Mouse (Mus musculus) MEL (cell line): ENCODE results near the gene Fkbp4. TPM values are rescaled to one million over a fixed set of nuclear protein-coding genes. Genes with fewer than 3 reads are reported as not detected.

ENCODE experiments used
- DNase-seq: peaks from one replicate; pipeline ENCODE4 v3.0.0; 2011; ENCODE audit warnings: low read depth, low spot score
- H3K27ac ChIP-seq: 2 replicates; pipeline ENCODE4 v1.5.1; 2012; ENCODE audit warnings: low read depth, mild to moderate bottlenecking, control low read depth, low read length, moderate library complexity; ENCODE audit not compliant: control insufficient read depth
- H3K27me3 ChIP-seq, 2 experiments: fragments of 150-350 bp in 1 of 2; sonication (generic) in 1 of 2; 2 replicates each; pipeline ENCODE4 v1.6.1; 2012; ENCODE audit warnings: low read length in 2 of 2, mild to moderate bottlenecking in 2 of 2, improper control_type of control experiment in 1 of 2, moderate library complexity in 1 of 2; ENCODE audit not compliant: insufficient read depth in 2 of 2, control insufficient read depth in 1 of 2
- H3K36me3 ChIP-seq, 2 experiments: 2 replicates each; pipeline ENCODE4 v1.6.1; 2012 to 2014; ENCODE audit warnings: low read length in 2 of 2, improper control_type of control experiment in 1 of 2, inconsistent platforms in 1 of 2, mild to moderate bottlenecking in 1 of 2; ENCODE audit not compliant: insufficient read depth in 2 of 2, control insufficient read depth in 1 of 2
- H3K4me1 ChIP-seq, 2 experiments: fragments of 150-350 bp in 1 of 2; sonication (generic) in 1 of 2; 2 replicates each; pipeline ENCODE4 v1.6.1; 2012; ENCODE audit warnings: low read length in 2 of 2, improper control_type of control experiment in 1 of 2, mild to moderate bottlenecking in 1 of 2; ENCODE audit not compliant: insufficient read depth in 2 of 2, control insufficient read depth in 1 of 2
- H3K4me3 ChIP-seq, 2 experiments: fragments of 150-350 bp in 1 of 2; sonication (generic) in 1 of 2; 2 replicates each; pipeline ENCODE4 v1.5.1; 2012; ENCODE audit warnings: low read depth in 2 of 2, low read length in 2 of 2, mild to moderate bottlenecking in 2 of 2, moderate library complexity in 2 of 2, control low read depth in 1 of 2, improper control_type of control experiment in 1 of 2; ENCODE audit not compliant: control insufficient read depth in 1 of 2, insufficient read depth in 1 of 2
- H3K79me2 ChIP-seq: 2 replicates; pipeline ENCODE4 v1.6.1; 2012; ENCODE audit warnings: mild to moderate bottlenecking, low read length, moderate library complexity; ENCODE audit not compliant: control insufficient read depth, poor library complexity, insufficient read depth
- H3K9ac ChIP-seq: 2 replicates; pipeline ENCODE4 v1.6.1; 2012; ENCODE audit warnings: low read depth, mild to moderate bottlenecking, control low read depth, low read length, moderate library complexity; ENCODE audit not compliant: control insufficient read depth, poor library complexity, severe bottlenecking
- H3K9me3 ChIP-seq: fragments of 150-350 bp; sonication (generic); replicated peaks from 2 replicates; pipeline ENCODE4 v1.6.1; 2012; ENCODE audit warnings: mild to moderate bottlenecking, low read length, improper control_type of control experiment, moderate library complexity; ENCODE audit not compliant: insufficient read depth
- CHD1 ChIP-seq: IDR thresholded peaks from 2 replicates; pipeline ENCODE4 v1.6.1; 2012; ENCODE audit warnings: low read depth, mild to moderate bottlenecking, inconsistent platforms, low read length, improper control_type of control experiment
- CTCF ChIP-seq, 3 experiments: IDR thresholded peaks in 2 of 3; conservative IDR thresholded peaks in 1 of 3; 2 replicates each; pipeline ENCODE4 v1.5.1; 2011 to 2012; ENCODE audit warnings: low read length in 3 of 3, low read depth in 2 of 3, mild to moderate bottlenecking in 2 of 3, improper control_type of control experiment in 1 of 3, inconsistent platforms in 1 of 3, mixed read lengths in 1 of 3, moderate library complexity in 1 of 3; ENCODE audit not compliant: control insufficient read depth in 1 of 3, insufficient read depth in 1 of 3, poor library complexity in 1 of 3, severe bottlenecking in 1 of 3
- E2F4 ChIP-seq: IDR thresholded peaks from 2 replicates; pipeline ENCODE4 v1.6.1; 2011; ENCODE audit warnings: low read depth, low read length, improper control_type of control experiment, borderline replicate concordance
- EP300 ChIP-seq, 2 experiments: IDR thresholded peaks; 2 replicates each; pipeline ENCODE4 v1.6.1; 2011; ENCODE audit warnings: improper control_type of control experiment in 2 of 2, low read length in 2 of 2, low read depth in 1 of 2, mild to moderate bottlenecking in 1 of 2
- GATA1 ChIP-seq: IDR thresholded peaks from 2 replicates; pipeline ENCODE4 v1.6.1; 2011; ENCODE audit warnings: low read depth, low read length, improper control_type of control experiment
- KAT2A ChIP-seq: conservative IDR thresholded peaks from 2 replicates; pipeline ENCODE4 v1.6.1; 2012; ENCODE audit warnings: low read depth, low read length, improper control_type of control experiment, inconsistent platforms
- MAFK ChIP-seq: IDR thresholded peaks from 2 replicates; pipeline ENCODE4 v1.6.1; 2011; ENCODE audit warnings: low read depth, mild to moderate bottlenecking, low read length, improper control_type of control experiment, borderline replicate concordance
- MYB ChIP-seq: IDR thresholded peaks from 2 replicates; pipeline ENCODE4 v1.6.1; 2011; ENCODE audit warnings: mild to moderate bottlenecking, low read depth, low read length, improper control_type of control experiment
- NELFE ChIP-seq: IDR thresholded peaks from 2 replicates; pipeline ENCODE4 v1.6.1; 2011; ENCODE audit warnings: low read depth, low read length, improper control_type of control experiment
- POLR2A ChIP-seq, 2 experiments: IDR thresholded peaks; 2 replicates each; pipeline ENCODE4 v1.6.1; 2011 to 2012; ENCODE audit warnings: low read length in 2 of 2, mild to moderate bottlenecking in 2 of 2, control low read depth in 1 of 2, improper control_type of control experiment in 1 of 2, low read depth in 1 of 2, moderate library complexity in 1 of 2; ENCODE audit not compliant: control insufficient read depth in 1 of 2, insufficient read depth in 1 of 2, poor library complexity in 1 of 2
- POLR2AphosphoS5 ChIP-seq: IDR thresholded peaks from 2 replicates; pipeline ENCODE4 v1.6.1; 2012; ENCODE audit warnings: low read depth, borderline replicate concordance, mild to moderate bottlenecking, inconsistent platforms, low read length, moderate library complexity, mixed read lengths
- RAD21 ChIP-seq: IDR thresholded peaks from 2 replicates; pipeline ENCODE4 v1.6.1; 2011; ENCODE audit warnings: mild to moderate bottlenecking, low read depth, low read length, improper control_type of control experiment
- RCOR1 ChIP-seq: IDR thresholded peaks from 2 replicates; pipeline ENCODE4 v1.6.1; 2012; ENCODE audit warnings: low read depth, mild to moderate bottlenecking, inconsistent platforms, low read length, improper control_type of control experiment
- SIN3A ChIP-seq: IDR thresholded peaks from 2 replicates; pipeline ENCODE4 v1.6.1; 2012; ENCODE audit warnings: low read length, improper control_type of control experiment, inconsistent platforms
- SMC3 ChIP-seq: IDR thresholded peaks from 2 replicates; pipeline ENCODE4 v1.6.1; 2011; ENCODE audit warnings: low read depth, low read length, improper control_type of control experiment
- TBP ChIP-seq: IDR thresholded peaks from 2 replicates; pipeline ENCODE4 v1.8.0; 2011; ENCODE audit warnings: low read depth, low read length, improper control_type of control experiment
- UBTF ChIP-seq: IDR thresholded peaks from 2 replicates; pipeline ENCODE4 v1.6.1; 2012; ENCODE audit warnings: low read depth, mild to moderate bottlenecking, inconsistent platforms, low read length, improper control_type of control experiment, moderate library complexity, borderline replicate concordance; ENCODE audit not compliant: insufficient read depth
- USF1 ChIP-seq: IDR thresholded peaks from 2 replicates; pipeline ENCODE4 v1.6.1; 2014; ENCODE audit warnings: low read depth, mild to moderate bottlenecking, inconsistent platforms, low read length, improper control_type of control experiment, moderate library complexity
- USF2 ChIP-seq, 2 experiments: IDR thresholded peaks; 2 replicates each; pipeline ENCODE4 v1.6.1; 2011 to 2012; ENCODE audit warnings: improper control_type of control experiment in 2 of 2, low read length in 2 of 2, borderline replicate concordance in 1 of 2, inconsistent platforms in 1 of 2, low read depth in 1 of 2, mild to moderate bottlenecking in 1 of 2; ENCODE audit not compliant: insufficient read depth in 1 of 2
- ZKSCAN1 ChIP-seq: IDR thresholded peaks from 2 replicates; pipeline ENCODE4 v1.6.1; 2012; ENCODE audit warnings: low read depth, mild to moderate bottlenecking, inconsistent platforms, low read length, improper control_type of control experiment, moderate library complexity
- ZNF384 ChIP-seq: IDR thresholded peaks from 2 replicates; pipeline ENCODE4 v1.6.1; 2012; ENCODE audit warnings: low read depth, mild to moderate bottlenecking, inconsistent platforms, low read length, improper control_type of control experiment
- polyA plus RNA-seq, 2 experiments: library from polyadenylated mRNA; stranded (reverse) in 1 of 2; unstranded in 1 of 2; fragments of >175 nt in 1 of 2; fragments of >200 nt in 1 of 2; gene quantifications; 2 replicates each; pipeline versions ENCODE4 v1.2.1 to v1.2.4; 2012; ENCODE audit warnings: low replicate concordance in 2 of 2, low read depth in 1 of 2; ENCODE audit not compliant: insufficient read length in 2 of 2, insufficient read depth in 1 of 2, missing spikeins in 1 of 2
- total RNA-seq: library from RNA; depleted of rRNA; stranded (reverse); fragments of 300-350 nt; gene quantifications from 2 replicates; pipeline ENCODE4 v1.2.3, GENCODE M21; 2012

Gene Fkbp4
- total and polyA plus RNA-seq, 3 experiments = 333 to 934 (median 426) TPM

- no peak for DNase-seq
- Histone ChIP-seq H3K36me3 (no peaks in the 10 kb centered on the region), H3K9ac (no peak overlapping the region), H3K27me3 (no peaks in the 10 kb centered on the region), H3K4me1 (no peaks in the 10 kb centered on the region), H3K27ac (no peak overlapping the region), H3K9me3 (no peaks in the 10 kb centered on the region), H3K4me3 (no peak overlapping the region), H3K79me2 (no peaks in the 10 kb centered on the region)
- TF ChIP-seq USF2 (IDR thresholded peaks at IDR 0.05; ENCODE audit: borderline replicate concordance in 1 of 2, insufficient read depth in 1 of 2, low read depth in 1 of 2, low read length in 2 of 2) (no peak), MYB (no peak), RAD21 (no peak), USF1 (no peak), KAT2A (no peak), UBTF (no peak), NELFE (no peak), SMC3 (no peak), MAFK (no peak), ZNF384 (no peak), GATA1 (no peak), TBP (no peak), EP300 (IDR thresholded peaks at IDR 0.05; ENCODE audit: low read depth in 1 of 2, low read length in 2 of 2) (no peak), CHD1 (no peak), RCOR1 (no peak), POLR2AphosphoS5 (no peak)
These were observed 8.6 kb upstream of the Fkbp4 start for GRCm38 (mm10) chr6:128447063-128447462.

- Histone ChIP-seq H3K27ac (no peak overlapping the region), H3K79me2 (no peaks in the 10 kb centered on the region), H3K4me1 (no peaks in the 10 kb centered on the region), H3K27me3 (no peaks in the 10 kb centered on the region), H3K4me3 (no peak overlapping the region), H3K36me3 (no peaks in the 10 kb centered on the region), H3K9ac (no peak overlapping the region), H3K9me3 (no peaks in the 10 kb centered on the region)
- no peak for TF ChIP-seq ZKSCAN1
- no peak for TF ChIP-seq GATA1
- no peak for TF ChIP-seq POLR2A (IDR thresholded peaks at IDR 0.05; ENCODE audit: control insufficient read depth in 1 of 2, insufficient read depth in 1 of 2, low read depth in 1 of 2, low read length in 2 of 2, poor library complexity in 1 of 2)
- peak in 1 of 3 experiments; percentile 21; a peak in 1 of 6 replicates for TF ChIP-seq CTCF (IDR thresholded peaks at IDR 0.05 in 2 of 3, conservative IDR thresholded peaks at IDR 0.05 in 1 of 3; ENCODE audit: control insufficient read depth in 1 of 3, insufficient read depth in 1 of 3, low read depth in 2 of 3, low read length in 3 of 3, poor library complexity in 1 of 3, severe bottlenecking in 1 of 3)
- no peak for TF ChIP-seq MYB
- peak; percentile 66 for TF ChIP-seq USF1
- TF ChIP-seq SIN3A = no peak
- no peak for TF ChIP-seq SMC3
- TF ChIP-seq E2F4 = no peak
- no peak for DNase-seq
These were observed 7.5 kb upstream of the Fkbp4 start for GRCm38 (mm10) chr6:128445761-128446535.
